Mouse (Mus musculus): ENCODE results near the gene Scp2d1. TPM values are rescaled to one million over a fixed set of nuclear protein-coding genes. Genes with fewer than 3 reads are reported as not detected.

Scp2d1 gene
- total and polyA plus RNA-seq, 2 experiments, result not detected

DNA sequence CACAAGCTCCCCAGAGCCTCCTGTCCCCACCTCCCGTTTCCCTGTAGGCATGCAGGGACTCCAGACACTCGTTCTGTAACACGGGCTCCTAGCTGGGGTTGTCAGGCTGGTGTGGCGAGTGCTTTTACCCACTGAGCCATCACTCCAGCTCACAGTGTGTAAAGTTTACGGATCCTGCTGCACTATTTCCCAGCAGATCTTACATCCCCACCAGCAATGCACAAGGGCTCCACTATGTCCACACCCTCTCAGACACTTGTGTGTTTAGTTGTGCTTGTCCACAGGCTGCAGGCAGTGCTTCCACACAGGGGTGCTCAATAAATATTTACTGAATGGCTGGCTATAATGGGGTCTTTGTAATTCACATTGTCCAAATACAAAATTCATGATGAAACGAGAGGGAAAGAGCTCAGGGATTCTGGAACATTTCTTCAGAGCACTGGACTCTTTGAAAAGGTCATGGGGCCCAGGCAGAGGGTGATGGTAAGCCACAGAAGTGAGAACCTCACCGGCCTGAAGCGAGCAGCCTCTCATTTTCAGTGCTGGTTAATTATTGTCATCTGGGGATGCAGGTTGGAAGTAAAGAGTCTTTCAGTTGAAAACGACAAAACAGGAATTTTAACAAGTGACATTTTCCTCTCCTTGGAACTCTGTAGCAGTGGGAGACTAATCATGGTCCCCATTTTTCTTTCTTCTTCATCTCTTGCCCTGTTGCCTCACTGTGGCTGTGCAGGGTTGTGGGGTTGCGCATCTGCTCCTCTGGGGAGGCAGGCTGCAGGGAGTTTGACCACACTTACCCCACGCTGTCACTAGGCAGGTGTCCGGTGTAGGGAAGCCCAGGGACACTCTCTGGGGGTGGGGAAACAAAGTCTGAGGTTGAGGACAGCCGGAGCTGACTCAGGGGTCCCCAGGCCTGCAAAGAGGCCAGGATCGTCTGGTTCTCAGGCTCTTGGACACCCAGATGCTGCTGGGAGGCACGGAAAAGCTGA lies 15.4 kb upstream of the Scp2d1 start:
- no peaks in the 10 kb centered on the region for H3K36me3 ChIP-seq (ENCODE audit: control insufficient read depth, insufficient read depth, low read length)
- H3K4me1 ChIP-seq (ENCODE audit: control insufficient read depth, insufficient read depth, low read length), result no peaks in the 10 kb centered on the region
- WGBS, result 44% methylated on average over 15 of the region's 15 CpGs
- H3K27ac ChIP-seq (replicated peaks; ENCODE audit: insufficient read depth, low read depth, low read length), result no peak overlapping the region
- no peak for DNase-seq (ENCODE audit: extremely low read depth, low read depth, low spot score)
- no peaks in the 10 kb centered on the region for H3K79me2 ChIP-seq (ENCODE audit: control insufficient read depth, insufficient read depth, low read length)
- H3K4me3 ChIP-seq (ENCODE audit: insufficient read depth, low read depth, low read length), result no peak overlapping the region
- H3K27me3 ChIP-seq (ENCODE audit: control insufficient read depth, insufficient read depth, low read length), result no peaks in the 10 kb centered on the region
- no peak for TF ChIP-seq CTCF (IDR thresholded peaks at IDR 0.05; ENCODE audit: low read depth, low read length)
- TF ChIP-seq POLR2A (IDR thresholded peaks at IDR 0.05; ENCODE audit: extremely low read depth, insufficient read depth, low read length), result no peak
- no peak overlapping the region for H3K9ac ChIP-seq (ENCODE audit: low read depth, low read length)

DNA sequence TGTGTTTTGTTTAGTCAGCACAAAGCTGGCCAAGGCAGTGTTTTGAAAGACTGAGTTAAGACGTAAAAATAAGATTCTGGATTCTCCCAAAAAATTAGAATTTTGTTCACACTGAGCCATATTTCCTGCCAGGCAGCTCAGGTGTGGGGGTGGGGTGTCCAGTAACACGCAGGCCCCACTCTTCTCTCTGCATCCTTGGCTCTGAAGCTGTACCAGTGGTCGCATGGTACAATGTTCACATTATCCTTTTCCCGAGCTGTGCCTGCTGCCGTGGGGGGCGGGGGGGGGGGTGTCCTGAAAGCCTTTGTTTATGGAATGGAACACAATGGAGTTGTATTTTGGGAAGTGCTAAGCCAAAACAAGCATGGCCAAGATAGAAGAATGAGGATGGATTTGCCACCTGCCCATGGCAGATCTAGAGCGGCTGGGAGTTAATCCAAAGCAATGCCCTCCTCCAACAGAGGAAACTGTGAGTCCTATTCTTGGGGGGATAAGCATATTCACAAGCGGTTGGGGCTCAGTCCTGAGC lies 5.1 kb downstream of the Scp2d1 start:
- Histone ChIP-seq H3K27ac (replicated peaks; ENCODE audit: insufficient read depth, low read depth, low read length) (no peak overlapping the region), H3K4me3 (ENCODE audit: insufficient read depth, low read depth, low read length) (no peak overlapping the region), H3K36me3 (ENCODE audit: control insufficient read depth, insufficient read depth, low read length) (no peaks in the 10 kb centered on the region), H3K79me2 (ENCODE audit: control insufficient read depth, insufficient read depth, low read length) (no peaks in the 10 kb centered on the region), H3K9ac (ENCODE audit: low read depth, low read length) (no peak overlapping the region), H3K4me1 (ENCODE audit: control insufficient read depth, insufficient read depth, low read length) (no peaks in the 10 kb centered on the region), H3K27me3 (ENCODE audit: control insufficient read depth, insufficient read depth, low read length) (no peaks in the 10 kb centered on the region)
- TF ChIP-seq CTCF (IDR thresholded peaks at IDR 0.05; ENCODE audit: low read depth, low read length) (no peak), POLR2A (IDR thresholded peaks at IDR 0.05; ENCODE audit: extremely low read depth, insufficient read depth, low read length) (no peak)
- DNase-seq (ENCODE audit: extremely low read depth, low read depth, low spot score), result no peak
- WGBS, result 78% methylated on average over 8 of the region's 8 CpGs

DNA sequence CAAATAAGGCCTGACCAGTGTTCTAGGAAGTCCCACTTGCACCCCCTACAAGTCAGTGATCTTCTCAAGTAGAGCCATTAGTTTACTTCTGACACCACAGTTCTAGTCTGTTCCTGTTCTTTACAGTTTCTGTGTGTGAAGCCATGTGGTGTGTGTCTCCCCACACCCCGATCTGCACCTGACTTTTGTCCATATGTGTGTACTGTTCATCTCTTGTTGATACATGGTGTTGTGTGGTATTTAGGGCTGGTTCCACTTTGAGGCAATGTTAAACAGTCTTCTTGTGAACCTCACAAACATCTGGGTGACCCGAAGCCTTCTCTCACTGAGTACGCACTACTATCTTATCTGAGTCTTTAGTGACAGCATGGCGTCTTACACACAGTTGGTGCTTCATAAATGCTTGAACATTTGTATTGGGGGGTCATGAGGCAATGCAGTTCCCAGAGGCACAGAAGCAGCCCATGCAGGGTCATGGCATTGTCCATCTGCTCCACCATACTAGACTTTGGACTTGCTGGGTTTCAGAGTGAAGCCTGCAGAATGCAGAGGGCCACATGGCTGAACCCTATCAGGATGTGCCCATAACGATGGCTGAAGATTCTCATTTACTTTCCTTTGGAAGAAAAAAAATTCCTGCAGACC lies 13.3 kb downstream of the Scp2d1 start:
- Histone ChIP-seq H3K79me2 (ENCODE audit: control insufficient read depth, insufficient read depth, low read length) (no peaks in the 10 kb centered on the region), H3K4me1 (ENCODE audit: control insufficient read depth, insufficient read depth, low read length) (no peaks in the 10 kb centered on the region), H3K27me3 (ENCODE audit: control insufficient read depth, insufficient read depth, low read length) (no peaks in the 10 kb centered on the region), H3K9ac (ENCODE audit: low read depth, low read length) (no peak overlapping the region), H3K36me3 (ENCODE audit: control insufficient read depth, insufficient read depth, low read length) (no peaks in the 10 kb centered on the region), H3K27ac (replicated peaks; ENCODE audit: insufficient read depth, low read depth, low read length) (no peak overlapping the region), H3K4me3 (ENCODE audit: insufficient read depth, low read depth, low read length) (no peak overlapping the region)
- WGBS, result 62% methylated on average over 5 of the region's 5 CpGs
- DNase-seq (ENCODE audit: extremely low read depth, low read depth, low spot score), result no peak
- TF ChIP-seq CTCF (IDR thresholded peaks at IDR 0.05; ENCODE audit: low read depth, low read length), result no peak
- TF ChIP-seq POLR2A (IDR thresholded peaks at IDR 0.05; ENCODE audit: extremely low read depth, insufficient read depth, low read length), result no peak

DNA sequence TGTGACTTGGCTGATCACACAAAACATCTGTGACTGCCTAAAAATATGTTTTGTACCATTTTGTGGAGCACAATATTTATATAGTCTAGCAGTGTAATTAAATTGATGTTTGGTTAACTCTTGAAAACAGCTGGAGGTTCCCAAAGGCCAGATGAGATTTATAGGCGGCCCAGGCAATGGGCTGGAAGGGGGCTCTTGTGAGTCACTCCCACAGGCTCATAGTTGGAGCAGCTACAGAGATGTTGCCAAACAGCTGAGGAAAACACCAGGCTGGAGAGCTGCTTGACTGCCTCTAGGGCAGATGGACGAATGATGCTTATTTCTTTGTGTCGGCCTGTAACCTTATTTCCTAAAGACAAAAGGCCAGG lies 13.8 kb downstream of the Scp2d1 start:
- no peak for DNase-seq (ENCODE audit: extremely low read depth, low read depth, low spot score)
- H3K4me3 ChIP-seq (ENCODE audit: insufficient read depth, low read depth, low read length), result no peak overlapping the region
- H3K4me1 ChIP-seq (ENCODE audit: control insufficient read depth, insufficient read depth, low read length), result no peaks in the 10 kb centered on the region
- no peaks in the 10 kb centered on the region for H3K27me3 ChIP-seq (ENCODE audit: control insufficient read depth, insufficient read depth, low read length)
- WGBS, result 88% methylated on average over 3 of the region's 3 CpGs
- H3K36me3 ChIP-seq (ENCODE audit: control insufficient read depth, insufficient read depth, low read length), result no peaks in the 10 kb centered on the region
- H3K27ac ChIP-seq (replicated peaks; ENCODE audit: insufficient read depth, low read depth, low read length), result no peak overlapping the region
- no peak for TF ChIP-seq CTCF (IDR thresholded peaks at IDR 0.05; ENCODE audit: low read depth, low read length)
- TF ChIP-seq POLR2A (IDR thresholded peaks at IDR 0.05; ENCODE audit: extremely low read depth, insufficient read depth, low read length), result no peak
- no peaks in the 10 kb centered on the region for H3K79me2 ChIP-seq (ENCODE audit: control insufficient read depth, insufficient read depth, low read length)
- no peak overlapping the region for H3K9ac ChIP-seq (ENCODE audit: low read depth, low read length)

DNA sequence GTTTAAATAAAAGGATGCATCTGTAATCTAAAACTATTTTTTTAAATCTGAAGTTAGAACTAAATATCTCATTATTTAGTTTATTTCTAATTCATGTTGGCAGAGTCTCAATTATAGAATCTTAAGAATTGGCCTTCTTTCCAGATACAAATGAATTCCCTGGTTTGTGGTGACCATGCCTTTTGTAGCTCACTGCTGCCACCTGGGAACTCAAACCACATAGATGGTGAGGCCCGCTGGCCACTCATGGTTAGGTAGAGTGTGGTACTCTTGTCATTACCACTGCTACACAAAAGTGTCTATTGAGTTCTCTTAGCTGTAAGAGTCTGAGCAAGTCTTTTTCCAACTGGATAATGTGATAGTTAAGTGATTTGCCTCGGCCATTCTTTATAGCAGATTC lies 45.4 kb downstream of the Scp2d1 start:
- Histone ChIP-seq H3K4me1 (ENCODE audit: control insufficient read depth, insufficient read depth, low read length) (no peaks in the 10 kb centered on the region), H3K27ac (replicated peaks; ENCODE audit: insufficient read depth, low read depth, low read length) (no peak overlapping the region), H3K4me3 (ENCODE audit: insufficient read depth, low read depth, low read length) (no peak overlapping the region), H3K27me3 (ENCODE audit: control insufficient read depth, insufficient read depth, low read length) (no peaks in the 10 kb centered on the region), H3K79me2 (ENCODE audit: control insufficient read depth, insufficient read depth, low read length) (no peaks in the 10 kb centered on the region), H3K9ac (ENCODE audit: low read depth, low read length) (no peak overlapping the region), H3K36me3 (ENCODE audit: control insufficient read depth, insufficient read depth, low read length) (no peaks in the 10 kb centered on the region)
- WGBS, result 66% methylated on average over 2 of the region's 2 CpGs
- no peak for DNase-seq (ENCODE audit: extremely low read depth, low read depth, low spot score)
- no peak for TF ChIP-seq CTCF (IDR thresholded peaks at IDR 0.05; ENCODE audit: low read depth, low read length)
- no peak for TF ChIP-seq POLR2A (IDR thresholded peaks at IDR 0.05; ENCODE audit: extremely low read depth, insufficient read depth, low read length)

Other genes with a start within 250 kb of the Scp2d1 start
- gene Smim26, start 229.6 kb upstream of the Scp2d1 start, total RNA-seq (2014; rRNA removed), result 23.0 and 28.8 TPM in 2 replicates
- 4.7 and 5.1 TPM in 2 replicates for gene Smim26, start 229.6 kb upstream of the Scp2d1 start, polyA plus RNA-seq (2012; rRNA removed)
- 13.4 and 14.2 TPM in 2 replicates for gene Dtd1, start 223.8 kb upstream of the Scp2d1 start, total RNA-seq (2014; rRNA removed)
- gene Dtd1, start 223.8 kb upstream of the Scp2d1 start, polyA plus RNA-seq (2012; rRNA removed), result 8.8 and 9.5 TPM in 2 replicates